Mouse (Mus musculus): ENCODE measurements around the gene Tcf15.

The Tcf15 gene

GRCm38 (mm10) chr2:152122896-152123295 lies 20.5 kb upstream of the Tcf15 start:
- no peak for DNase-seq (ENCODE audit: low spot score in 2 of 2)

DNA sequence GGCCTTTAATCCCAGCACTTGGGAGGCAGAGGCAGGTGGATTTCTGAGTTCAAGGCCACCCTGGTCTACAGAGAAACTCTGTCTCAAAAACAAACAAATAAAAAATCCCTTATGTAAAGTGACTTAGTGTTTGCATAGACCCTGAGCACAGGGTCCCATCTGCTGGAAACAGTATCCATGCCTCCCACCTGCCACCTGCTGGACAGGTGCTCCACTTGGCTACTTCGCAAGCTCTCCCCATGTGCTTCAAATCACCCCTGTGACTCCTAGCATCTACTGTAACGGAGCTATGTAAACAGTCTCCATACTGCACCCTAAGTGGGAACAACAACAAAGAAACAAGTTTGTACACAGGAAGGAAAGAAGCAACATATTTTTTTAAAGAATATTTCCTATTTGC lies 14.8 kb upstream of the Tcf15 start:
- DNase-seq (ENCODE audit: low spot score in 2 of 2): no peak

DNA sequence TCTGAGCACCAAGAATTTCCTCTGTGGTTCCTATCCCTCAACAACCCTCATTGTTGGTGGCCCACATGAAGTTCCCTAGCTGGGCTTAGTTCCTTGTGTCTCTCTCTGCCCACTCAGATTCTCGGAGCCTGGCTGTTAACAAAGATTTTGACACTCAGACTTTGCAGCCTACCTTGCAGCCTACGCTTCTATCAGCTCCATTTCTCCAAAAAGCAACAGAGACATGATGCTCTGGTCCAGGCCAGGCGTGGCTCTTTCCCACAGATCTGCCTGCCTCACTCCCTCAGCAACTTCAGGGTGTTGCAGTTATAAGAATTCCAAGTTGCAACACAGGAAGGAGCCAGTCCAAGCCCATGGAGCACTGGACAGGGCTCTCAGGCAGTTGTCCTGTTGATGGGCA lies 13.6 kb upstream of the Tcf15 start:
- DNase-seq (ENCODE audit: low spot score in 2 of 2): no peak

DNA sequence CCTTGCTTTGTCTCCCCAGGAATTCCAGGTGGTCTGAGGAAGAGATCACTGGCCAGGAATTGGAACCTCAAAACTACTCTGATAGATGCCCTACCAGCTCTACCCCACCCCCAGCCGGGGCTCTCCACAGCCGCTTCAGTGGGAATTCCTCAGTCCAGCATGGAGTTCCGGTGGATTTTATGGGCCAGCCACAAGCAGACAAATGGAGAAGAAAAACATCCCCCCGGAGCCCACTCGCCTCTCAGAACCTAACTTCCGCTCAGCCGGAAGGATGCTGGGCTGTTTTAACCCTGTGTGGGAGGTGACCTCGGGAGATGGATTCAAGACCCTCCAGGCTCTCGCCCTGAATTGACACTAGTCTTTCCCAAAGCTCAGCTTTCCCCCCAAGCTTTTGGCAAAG lies 11.3 kb upstream of the Tcf15 start:
- DNase-seq (ENCODE audit: low spot score in 2 of 2): no peak

- no peak for DNase-seq (ENCODE audit: low spot score in 2 of 2)
These were observed 10.7 kb upstream of the Tcf15 start for GRCm38 (mm10) chr2:152132691-152133090.

GRCm38 (mm10) chr2:152139191-152139987 lies 4.0 kb upstream of the Tcf15 start:
- DNase-seq (ENCODE audit: low spot score in 2 of 2): peak in 1 of 2 experiments; percentile 17

GRCm38 (mm10) chr2:152140941-152141340 lies 2.4 kb upstream of the Tcf15 start:
- DNase-seq (ENCODE audit: low spot score in 2 of 2): no peak

DNA sequence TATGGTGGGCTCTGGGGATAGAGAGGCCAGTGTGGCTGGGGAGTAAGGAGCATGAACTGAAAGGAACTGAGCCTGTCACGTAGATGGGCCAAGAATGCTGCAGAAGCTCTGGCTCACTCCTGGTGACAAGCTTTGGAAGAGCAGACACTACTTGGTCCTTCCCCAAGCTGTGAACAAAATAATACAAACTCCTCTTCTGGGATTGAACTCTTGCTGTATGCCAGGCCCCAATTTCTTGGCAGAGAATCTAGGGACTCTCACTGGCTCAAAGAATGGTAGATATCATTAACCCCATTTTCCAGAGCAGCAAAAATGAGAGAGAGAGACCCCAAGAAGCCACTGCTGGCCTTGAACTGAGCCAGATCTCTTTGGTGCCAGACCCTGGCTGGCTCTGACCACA lies 1.9 kb upstream of the Tcf15 start:
- no peak for DNase-seq (ENCODE audit: low spot score in 2 of 2)

DNA sequence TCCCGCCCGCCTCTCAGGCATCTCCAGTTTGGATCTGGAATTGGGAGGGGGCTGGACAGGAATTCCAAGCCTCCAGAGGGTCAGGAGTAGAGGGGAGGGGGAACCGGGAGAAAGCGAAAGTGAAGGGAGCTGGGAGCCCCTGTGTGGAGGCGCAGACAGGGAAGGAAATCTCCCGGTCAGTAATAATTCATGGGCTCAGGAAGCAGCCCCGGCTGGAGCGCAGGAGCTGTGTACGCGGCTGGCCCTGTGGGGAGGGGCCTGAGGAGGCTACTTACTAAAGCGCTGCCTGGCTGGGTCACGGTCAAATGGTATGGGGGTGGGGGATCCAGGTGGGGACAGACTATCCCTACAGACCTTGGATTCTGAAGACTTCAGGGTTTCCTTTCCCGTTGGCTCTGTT lies 1.3 kb upstream of the Tcf15 start:
- no peak for DNase-seq (ENCODE audit: low spot score in 2 of 2)

DNA sequence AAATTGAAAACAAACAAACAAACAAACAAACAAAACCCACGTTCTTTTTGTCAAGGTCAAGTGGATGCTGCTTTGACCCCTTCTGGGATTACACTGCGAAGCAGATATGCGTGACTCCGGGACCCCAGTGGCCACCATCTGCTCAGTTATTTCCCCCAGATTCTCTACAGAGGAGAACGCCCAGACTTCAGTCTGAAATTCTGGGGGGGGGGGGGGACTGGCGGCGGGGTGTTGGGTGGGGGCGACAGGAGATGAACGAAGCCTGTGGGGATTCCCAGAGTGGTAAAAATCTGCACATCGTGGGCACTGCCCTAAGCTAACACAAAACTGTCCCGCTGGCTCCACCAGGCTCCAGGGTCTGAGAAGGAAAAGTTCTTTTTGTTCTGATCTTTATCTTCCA lies 790 bp upstream of the Tcf15 start:
- no peak for DNase-seq (ENCODE audit: low spot score in 2 of 2)

GRCm38 (mm10) chr2:152144158-152144450 lies 743 bp downstream of the Tcf15 start:
- DNase-seq (ENCODE audit: low spot score in 2 of 2): no peak

DNA sequence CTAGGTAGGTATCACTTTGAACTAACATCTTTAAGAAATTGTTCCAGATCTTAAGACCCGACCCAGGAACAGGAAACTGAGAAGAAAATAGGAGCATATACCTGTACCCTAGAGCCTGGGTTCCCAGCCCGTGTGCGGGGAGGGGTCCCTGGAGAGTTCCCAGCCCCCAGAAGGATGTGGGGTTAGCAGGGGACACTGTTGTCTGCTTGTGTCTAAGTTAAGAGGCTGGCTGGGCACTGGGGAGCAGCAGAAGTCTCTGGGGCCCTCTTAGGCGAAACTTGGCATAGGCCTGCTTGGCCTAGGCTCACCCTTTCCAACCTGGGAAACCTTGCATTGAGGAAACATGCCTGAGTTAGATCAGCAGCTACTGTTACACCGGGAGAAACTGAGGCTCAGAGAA lies 1.1 kb downstream of the Tcf15 start:
- DNase-seq (ENCODE audit: low spot score in 2 of 2): no peak

- no peak for DNase-seq (ENCODE audit: low spot score in 2 of 2)
These were observed 2.4 kb downstream of the Tcf15 start for GRCm38 (mm10) chr2:152145711-152146110.

- no peak for DNase-seq (ENCODE audit: low spot score in 2 of 2)
These were observed 3.7 kb downstream of the Tcf15 start for GRCm38 (mm10) chr2:152147079-152147478.

DNA sequence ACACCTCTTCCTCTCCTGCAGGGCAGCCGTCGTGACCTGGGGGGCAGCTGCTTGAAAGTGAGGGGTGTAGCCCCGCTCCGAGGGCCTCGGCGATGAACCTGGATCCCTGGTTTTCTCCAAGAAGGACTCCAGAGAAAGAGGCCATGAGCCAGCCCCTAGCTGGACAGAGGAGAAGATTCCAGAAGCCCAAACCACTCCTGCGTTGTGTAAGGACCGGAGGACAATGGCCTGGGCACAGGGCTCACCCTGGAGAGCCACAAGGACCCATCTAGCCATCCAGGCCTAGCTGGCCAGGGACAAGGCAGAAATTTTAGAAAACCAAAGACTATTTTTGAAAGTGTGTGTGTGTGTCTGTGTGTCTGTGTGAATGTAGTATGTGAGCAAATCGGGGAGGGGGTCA lies 5.3 kb downstream of the Tcf15 start:
- no peak for DNase-seq (ENCODE audit: low spot score in 2 of 2)

GRCm38 (mm10) chr2:152149891-152150290 lies 6.5 kb downstream of the Tcf15 start:
- DNase-seq (ENCODE audit: low spot score in 2 of 2): no peak

GRCm38 (mm10) chr2:152150373-152150772 lies 7.0 kb downstream of the Tcf15 start:
- no peak for DNase-seq (ENCODE audit: low spot score in 2 of 2)

- DNase-seq (ENCODE audit: low spot score in 2 of 2): no peak
These were observed 10.0 kb downstream of the Tcf15 start for GRCm38 (mm10) chr2:152153361-152153760.

GRCm38 (mm10) chr2:152155414-152156208 lies 12.2 kb downstream of the Tcf15 start:
- no peak for DNase-seq (ENCODE audit: low spot score in 2 of 2)

- no peak for DNase-seq (ENCODE audit: low spot score in 2 of 2)
These were observed 13.1 kb downstream of the Tcf15 start for GRCm38 (mm10) chr2:152156471-152156870.

GRCm38 (mm10) chr2:152159487-152159886 lies 16.1 kb downstream of the Tcf15 start:
- DNase-seq (ENCODE audit: low spot score in 2 of 2): no peak

GRCm38 (mm10) chr2:152166257-152166656 lies 22.9 kb downstream of the Tcf15 start:
- no peak for DNase-seq (ENCODE audit: low spot score in 2 of 2)

GRCm38 (mm10) chr2:152167851-152168290 lies 24.5 kb downstream of the Tcf15 start:
- DNase-seq (ENCODE audit: low spot score in 2 of 2): peak in 1 of 2 experiments; percentile 35
